Mouse (Mus musculus): ENCODE data around the gene Phospho1. TPM values are rescaled to one million over a fixed set of nuclear protein-coding genes. Genes with fewer than 3 reads are reported as not detected.

Gene Phospho1
- total and polyA plus RNA-seq, 2 experiments from 2014 or later: 0.59 to 5.2 TPM

- WGBS: 74% methylated on average over 5 of the region's 5 CpGs
Measured at GRCm38 (mm10) chr11:95842953-95843352, 18.7 kb downstream of the Phospho1 start.

GRCm38 (mm10) chr11:95843421-95843950, 19.2 kb downstream of the Phospho1 start:
- WGBS: 55% methylated on average over 6 of the region's 6 CpGs
- Histone ChIP-seq H3K4me1 (ENCODE audit: insufficient read depth, low read length) (no peaks in the 10 kb centered on the region), H3K9me3 (ENCODE audit: low read length) (no peaks in the 10 kb centered on the region), H3K4me3 (ENCODE audit: low read length) (no peak overlapping the region), H3K36me3 (ENCODE audit: insufficient read depth, low read length) (no peaks in the 10 kb centered on the region), H3K27me3 (ENCODE audit: insufficient read depth, low read length) (no peaks in the 10 kb centered on the region), H3K4me2 (ENCODE audit: low read depth, low read length) (no peak overlapping the region), H3K27ac (no peak overlapping the region), H3K9ac (replicated peaks; ENCODE audit: low read length) (no peak overlapping the region)
- DNase-seq (ENCODE audit: low spot score) (no peak), ATAC-seq (no peak)
- no peak for TF ChIP-seq CTCF (IDR thresholded peaks at IDR 0.05; ENCODE audit: low read depth)

More at GRCm38 (mm10) chr11:95842953-95843352, 18.7 kb downstream of the Phospho1 start:
- H3K4me3 ChIP-seq (ENCODE audit: low read length): no peak overlapping the region
- no peak overlapping the region for H3K9ac ChIP-seq (replicated peaks; ENCODE audit: low read length)
- no peak for TF ChIP-seq CTCF (IDR thresholded peaks at IDR 0.05; ENCODE audit: low read depth)
- no peak for DNase-seq (ENCODE audit: low spot score)
- H3K4me2 ChIP-seq (ENCODE audit: low read depth, low read length): no peak overlapping the region
- H3K36me3 ChIP-seq (ENCODE audit: insufficient read depth, low read length): no peaks in the 10 kb centered on the region
- no peaks in the 10 kb centered on the region for H3K27me3 ChIP-seq (ENCODE audit: insufficient read depth, low read length)
- H3K9me3 ChIP-seq (ENCODE audit: low read length): no peaks in the 10 kb centered on the region
- H3K27ac ChIP-seq: no peak overlapping the region
- no peak for ATAC-seq
- H3K4me1 ChIP-seq (ENCODE audit: insufficient read depth, low read length): no peaks in the 10 kb centered on the region

- no peak for DNase-seq (ENCODE audit: low spot score)
- no peaks in the 10 kb centered on the region for H3K9me3 ChIP-seq (ENCODE audit: low read length)
- H3K4me1 ChIP-seq (ENCODE audit: insufficient read depth, low read length): no peaks in the 10 kb centered on the region
- H3K27me3 ChIP-seq (ENCODE audit: insufficient read depth, low read length): no peaks in the 10 kb centered on the region
- ATAC-seq: no peak
- H3K9ac ChIP-seq (replicated peaks; ENCODE audit: low read length): no peak overlapping the region
- no peak overlapping the region for H3K4me2 ChIP-seq (ENCODE audit: low read depth, low read length)
- no peak for TF ChIP-seq CTCF (IDR thresholded peaks at IDR 0.05; ENCODE audit: low read depth)
- H3K4me3 ChIP-seq (ENCODE audit: low read length): no peak overlapping the region
- H3K27ac ChIP-seq: no peak overlapping the region
- H3K36me3 ChIP-seq (ENCODE audit: insufficient read depth, low read length): no peaks in the 10 kb centered on the region
- WGBS: 68% methylated on average over 4 of the region's 4 CpGs
Measured at GRCm38 (mm10) chr11:95844935-95845334, 20.6 kb downstream of the Phospho1 start.

GRCm38 (mm10) chr11:95850898-95851297, 26.6 kb downstream of the Phospho1 start:
- H3K36me3 ChIP-seq (ENCODE audit: insufficient read depth, low read length): no peaks in the 10 kb centered on the region
- no peaks in the 10 kb centered on the region for H3K9me3 ChIP-seq (ENCODE audit: low read length)
- no peak overlapping the region for H3K9ac ChIP-seq (replicated peaks; ENCODE audit: low read length)
- no peak overlapping the region for H3K4me3 ChIP-seq (ENCODE audit: low read length)
- no peak for TF ChIP-seq CTCF (IDR thresholded peaks at IDR 0.05; ENCODE audit: low read depth)
- no peak for ATAC-seq
- H3K27me3 ChIP-seq (ENCODE audit: insufficient read depth, low read length): no peaks in the 10 kb centered on the region
- WGBS: 70% methylated on average over 2 of the region's 2 CpGs
- no peak overlapping the region for H3K27ac ChIP-seq
- H3K4me1 ChIP-seq (ENCODE audit: insufficient read depth, low read length): no peaks in the 10 kb centered on the region
- no peak overlapping the region for H3K4me2 ChIP-seq (ENCODE audit: low read depth, low read length)
- DNase-seq (ENCODE audit: low spot score): no peak

GRCm38 (mm10) chr11:95853684-95854083, 29.4 kb downstream of the Phospho1 start:
- no peaks in the 10 kb centered on the region for H3K9me3 ChIP-seq (ENCODE audit: low read length)
- TF ChIP-seq CTCF (IDR thresholded peaks at IDR 0.05; ENCODE audit: low read depth): peak; percentile 70
- ATAC-seq (no peak), DNase-seq (ENCODE audit: low spot score) (peak; percentile 49)
- no peak overlapping the region for H3K27ac ChIP-seq
- H3K4me1 ChIP-seq (ENCODE audit: insufficient read depth, low read length): peaks cover 8% of the 10 kb centered on the region; the same call in 1 of the 2 replicates
- H3K27me3 ChIP-seq (ENCODE audit: insufficient read depth, low read length): no peaks in the 10 kb centered on the region
- H3K4me2 ChIP-seq (ENCODE audit: low read depth, low read length): no peak overlapping the region
- no peak overlapping the region for H3K9ac ChIP-seq (replicated peaks; ENCODE audit: low read length)
- no peak overlapping the region for H3K4me3 ChIP-seq (ENCODE audit: low read length)
- WGBS: 62% methylated on average over 5 of the region's 5 CpGs
- no peaks in the 10 kb centered on the region for H3K36me3 ChIP-seq (ENCODE audit: insufficient read depth, low read length)

GRCm38 (mm10) chr11:95857306-95857705, 33.0 kb downstream of the Phospho1 start:
- no peak overlapping the region for H3K4me3 ChIP-seq (ENCODE audit: low read length)
- no peak overlapping the region for H3K9ac ChIP-seq (replicated peaks; ENCODE audit: low read length)
- H3K9me3 ChIP-seq (ENCODE audit: low read length): no peaks in the 10 kb centered on the region
- H3K36me3 ChIP-seq (ENCODE audit: insufficient read depth, low read length): no peaks in the 10 kb centered on the region
- H3K4me2 ChIP-seq (ENCODE audit: low read depth, low read length): peak overlapping the region; percentile 85; the same call in 1 of the 2 replicates
- 88% methylated on average over 4 of the region's 4 CpGs for WGBS
- ATAC-seq (no peak), DNase-seq (ENCODE audit: low spot score) (peak; percentile 60)
- peaks cover 8% of the 10 kb centered on the region; the same call in 1 of the 2 replicates for H3K4me1 ChIP-seq (ENCODE audit: insufficient read depth, low read length)
- no peak overlapping the region for H3K27ac ChIP-seq
- TF ChIP-seq CTCF (IDR thresholded peaks at IDR 0.05; ENCODE audit: low read depth): no peak
- H3K27me3 ChIP-seq (ENCODE audit: insufficient read depth, low read length): no peaks in the 10 kb centered on the region

Data from hindbrain, postnatal 0 days (tissue).